Mouse (Mus musculus): ENCODE data around the gene Dgat2l6. TPM values are rescaled to one million over a fixed set of nuclear protein-coding genes. Genes with fewer than 3 reads are reported as not detected.

Dgat2l6 gene
- polyA plus RNA-seq (2012; rRNA removed), result not detected in 2 replicates

DNA sequence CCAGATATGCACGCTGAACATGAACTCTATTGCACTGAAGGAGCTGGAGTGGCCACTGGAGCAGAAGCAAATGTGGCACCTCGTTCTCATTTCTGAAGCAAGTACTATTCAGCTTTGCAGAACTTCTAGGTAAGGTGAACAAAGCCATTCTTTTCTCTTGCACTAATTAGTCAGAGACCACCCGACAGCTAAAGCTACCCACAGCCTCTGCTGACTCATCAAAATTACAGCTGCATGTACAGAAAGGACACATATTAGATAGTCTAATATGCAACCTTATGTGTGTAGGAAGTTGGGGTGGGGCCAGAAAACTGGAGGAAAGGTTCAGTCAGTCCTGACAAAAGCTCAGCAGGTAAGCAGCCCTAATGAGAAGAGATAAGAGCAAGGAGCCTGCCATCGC is at the start of gene Dgat2l6:
Dgat2l6 (plus strand) TSS at position 368 of the 400 bp plus-strand sequence.
- DNase-seq (ENCODE audit: low spot score), result no peak

DNA sequence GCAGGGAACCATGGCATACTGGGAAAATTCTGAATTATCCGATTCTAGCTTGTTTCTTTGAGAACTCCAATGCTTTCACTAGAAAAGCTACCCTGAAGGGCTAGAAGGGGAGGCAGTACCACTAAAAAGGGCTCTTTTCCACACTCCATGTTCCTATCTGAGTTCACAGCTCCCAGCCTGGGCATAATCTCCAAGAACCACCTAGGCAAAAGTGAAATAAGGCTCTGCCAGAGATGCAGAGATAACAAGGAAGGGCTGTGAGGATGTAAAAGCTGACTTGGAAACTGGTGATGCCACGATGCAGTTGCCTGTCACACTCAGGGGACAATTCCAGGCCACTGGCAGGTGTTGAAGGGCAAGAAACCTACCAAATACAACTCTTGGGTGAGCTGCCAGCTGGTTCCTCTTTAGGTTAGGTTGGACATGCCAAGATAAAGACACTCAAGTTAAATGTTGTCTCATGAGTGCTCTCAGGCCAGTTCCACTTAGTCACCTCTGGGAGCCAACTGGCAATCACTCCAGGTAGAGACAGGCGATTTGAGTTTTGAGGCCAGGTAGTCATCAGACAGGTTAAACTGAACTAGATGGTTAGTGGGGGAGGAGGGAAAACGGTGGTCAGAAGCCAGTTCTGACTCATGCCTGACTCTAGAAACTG is 48.9 kb upstream of the Dgat2l6 start:
- no peak for DNase-seq (ENCODE audit: low spot score)

DNA sequence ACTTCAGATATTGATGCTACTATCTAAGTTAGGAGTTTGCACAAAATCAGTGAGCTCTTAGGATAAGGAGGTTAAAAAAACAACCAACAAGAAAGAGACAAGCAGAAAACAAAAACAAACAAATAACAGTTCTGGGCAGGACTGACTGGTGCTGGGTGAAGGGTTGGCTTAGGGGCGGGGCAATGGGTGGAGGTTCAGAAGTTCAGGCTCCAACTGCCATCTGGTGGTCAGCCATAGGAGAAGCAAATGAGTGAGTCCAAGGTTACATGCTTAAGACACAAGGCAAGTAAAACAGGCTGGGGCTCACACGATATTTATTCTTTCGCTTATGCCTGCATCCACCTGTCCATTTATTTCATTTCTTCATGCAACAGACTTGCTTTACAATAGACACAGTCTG is 44.3 kb upstream of the Dgat2l6 start:
- no peak for DNase-seq (ENCODE audit: low spot score)

DNA sequence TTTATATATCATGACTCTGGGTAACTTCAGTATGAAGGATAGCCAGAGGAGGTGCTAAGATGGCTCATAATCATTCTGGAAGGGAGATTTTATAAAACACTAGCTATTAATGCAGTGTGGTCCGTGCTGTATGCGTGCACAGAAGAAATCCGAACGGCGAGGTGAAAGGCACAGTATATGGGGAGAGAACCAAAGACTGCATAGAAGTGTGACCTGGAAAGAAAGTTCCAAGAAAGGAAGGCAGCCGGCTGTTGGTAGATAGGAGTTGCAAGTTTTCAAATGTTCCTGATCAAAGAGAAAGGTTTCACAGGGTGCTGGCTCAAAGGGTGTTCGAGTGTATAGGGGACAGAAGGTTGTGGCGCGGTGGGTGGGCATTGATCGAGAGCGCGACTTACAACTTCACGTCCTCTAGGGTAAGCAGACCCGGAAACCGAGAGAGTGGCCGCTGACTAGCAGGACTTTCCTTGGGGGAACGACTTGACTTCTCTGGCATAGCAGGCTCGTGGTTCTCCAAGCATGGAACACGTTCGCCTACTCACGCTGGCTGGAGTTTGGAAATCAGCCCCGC is 31.1 kb upstream of the Dgat2l6 start:
- DNase-seq (ENCODE audit: low spot score), result no peak

DNA sequence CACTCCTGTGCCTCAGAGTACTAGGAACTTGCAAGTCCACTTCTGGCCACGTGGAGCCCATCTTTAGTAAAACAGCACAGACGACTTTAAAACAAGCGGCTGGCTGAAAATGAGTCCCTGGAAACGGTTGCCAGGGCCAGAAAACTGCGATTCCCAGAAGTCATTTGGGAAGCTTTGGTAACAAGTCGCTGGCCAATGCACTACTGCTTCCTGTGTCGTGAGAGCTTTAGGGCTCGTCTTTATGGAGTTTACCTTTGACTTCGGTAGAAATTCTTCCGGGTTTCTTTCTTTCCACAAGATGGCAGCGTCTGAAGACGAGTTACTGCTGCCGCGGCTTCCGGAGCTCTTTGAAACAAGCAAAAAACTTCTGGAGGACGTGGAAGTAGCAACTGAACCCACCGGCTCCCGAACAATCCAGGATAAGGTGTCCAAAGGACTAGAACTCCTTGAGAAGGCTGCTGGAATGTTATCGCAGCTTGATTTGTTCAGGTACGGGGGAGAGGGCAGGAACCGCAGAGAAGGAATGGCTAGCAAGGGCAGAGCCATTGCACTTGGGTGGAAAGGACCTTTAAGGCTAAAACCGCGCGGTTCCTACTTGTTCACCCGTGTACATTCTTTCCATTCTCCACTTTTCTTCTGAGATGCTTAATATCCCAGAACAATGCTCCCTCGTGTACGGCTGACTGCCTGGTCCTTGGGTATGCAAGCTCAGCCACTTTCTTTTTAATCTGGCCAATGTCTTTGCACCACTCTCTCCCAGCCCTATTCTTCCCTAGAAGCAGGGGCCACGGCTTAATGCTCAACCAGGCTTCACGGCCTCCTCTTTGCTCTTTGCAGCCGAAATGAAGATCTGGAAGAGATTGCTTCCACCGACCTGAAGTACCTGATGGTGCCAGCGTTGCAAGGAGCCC is 30.3 kb upstream of the Dgat2l6 start, which contains the start of gene Igbp1:
Igbp1 (plus strand) TSS at position 224 of the 911 bp plus-strand sequence.
- DNase-seq (ENCODE audit: low spot score), result peak; percentile 34

DNA sequence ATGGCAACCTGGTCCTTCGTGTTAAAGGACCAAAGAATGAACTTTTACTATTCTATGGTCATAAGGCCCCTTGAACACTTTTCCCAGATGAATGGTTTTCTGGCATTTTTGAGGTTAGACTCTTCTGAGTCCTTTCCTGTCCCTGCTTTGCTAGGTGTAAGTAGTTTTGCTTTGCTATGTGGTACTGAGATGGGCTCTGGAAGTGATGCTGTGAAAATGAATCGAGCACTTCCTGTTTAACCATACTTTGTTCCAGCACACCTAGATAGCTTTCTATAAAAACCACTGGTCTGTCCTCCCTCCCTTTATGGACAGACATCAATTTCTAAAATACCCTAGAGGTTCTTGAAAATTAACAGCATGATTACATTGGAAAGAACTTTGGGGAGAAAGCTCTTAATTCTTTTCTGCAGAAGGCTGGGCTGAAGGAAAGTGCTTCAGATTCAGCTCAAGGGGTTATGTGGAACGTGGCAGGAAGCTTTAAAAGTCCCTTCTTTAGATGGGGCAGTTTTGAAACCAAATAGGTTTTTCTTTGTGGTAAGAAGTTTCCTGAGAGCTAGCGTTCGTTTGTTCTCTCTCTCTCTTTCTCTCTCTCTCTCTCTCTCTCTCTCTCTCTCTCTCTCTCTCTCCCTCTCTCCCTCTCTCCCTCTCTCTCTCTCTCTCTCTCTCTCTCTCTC is 20.3 kb upstream of the Dgat2l6 start:
- no peak for DNase-seq (ENCODE audit: low spot score)

DNA sequence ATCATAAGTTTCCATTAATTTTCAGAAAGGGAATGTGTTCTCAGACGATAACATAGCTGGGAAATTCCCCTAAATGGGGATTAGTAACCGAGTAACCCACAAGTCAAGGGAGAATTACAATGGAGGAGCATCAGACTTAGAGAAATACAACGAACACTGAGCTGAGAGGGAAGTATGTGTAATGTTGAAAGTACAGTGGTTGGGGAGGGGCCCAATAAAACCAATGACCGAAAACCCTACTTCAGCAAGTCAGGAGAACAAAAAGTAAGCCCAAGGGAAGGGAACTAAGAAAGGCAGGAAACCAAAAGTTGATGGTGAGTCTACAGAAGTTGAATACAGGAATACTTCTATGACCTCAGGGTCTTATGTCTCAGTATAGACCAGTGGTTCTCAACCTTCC is 16.5 kb upstream of the Dgat2l6 start:
- DNase-seq (ENCODE audit: low spot score), result no peak

DNA sequence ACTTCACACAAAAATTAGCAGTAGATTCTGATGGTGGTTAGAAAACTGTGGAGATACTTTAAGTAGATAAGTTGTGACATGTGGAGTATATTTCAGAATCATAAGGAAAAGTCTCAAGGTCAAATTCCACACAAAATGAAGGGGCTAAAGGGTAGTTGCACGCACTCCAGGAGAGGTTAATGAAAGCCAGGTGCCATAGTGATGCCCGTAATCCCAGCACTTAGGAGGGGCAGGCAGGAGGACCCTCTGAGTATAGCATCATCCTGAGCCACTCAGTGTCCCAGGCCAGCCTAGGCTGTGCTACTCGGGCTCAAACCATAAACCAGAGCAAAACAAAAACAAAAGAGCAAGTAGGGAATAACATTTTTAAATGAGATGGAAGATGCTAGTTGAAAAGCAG is 14.7 kb upstream of the Dgat2l6 start:
- DNase-seq (ENCODE audit: low spot score), result no peak

DNA sequence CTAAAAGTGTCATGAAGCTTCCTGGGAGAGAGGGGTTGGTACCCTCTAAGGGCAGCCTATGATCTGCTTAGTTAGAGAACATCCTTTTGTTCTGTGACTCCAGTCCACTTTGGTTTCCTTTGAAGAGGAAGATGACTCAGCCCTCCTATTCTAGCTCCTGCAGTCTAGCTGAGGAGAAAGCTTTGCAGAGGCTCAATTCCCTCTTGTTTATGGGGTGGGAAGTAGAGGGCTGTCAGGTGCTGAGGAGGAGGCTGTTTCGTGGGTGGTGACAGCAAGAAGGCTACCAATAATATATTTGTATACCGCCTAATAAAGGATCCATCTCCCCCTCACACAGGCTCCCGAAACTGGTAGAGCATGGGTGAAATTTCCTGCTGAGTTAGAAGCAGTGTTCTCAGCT is 8.0 kb upstream of the Dgat2l6 start:
- DNase-seq (ENCODE audit: low spot score), result no peak

DNA sequence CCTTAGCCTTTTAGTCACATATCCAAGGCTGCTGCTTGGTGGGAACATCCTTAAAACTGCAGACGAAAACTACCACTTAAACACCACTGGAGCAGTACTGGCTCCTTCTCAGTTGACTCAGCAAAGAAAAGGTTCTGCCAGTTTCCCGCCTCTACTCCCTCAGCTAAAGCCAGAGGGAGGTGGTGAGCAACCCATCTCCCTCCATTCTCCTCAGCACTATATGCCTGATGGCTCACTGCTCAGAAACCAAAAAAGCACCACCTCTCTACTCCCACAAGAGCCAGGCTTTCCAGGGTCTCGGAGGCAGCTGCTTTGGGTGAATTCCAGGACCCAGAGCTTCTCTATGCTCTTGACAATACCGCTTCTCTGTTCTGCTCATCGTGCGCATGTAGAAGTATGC is 7.0 kb upstream of the Dgat2l6 start:
- no peak for DNase-seq (ENCODE audit: low spot score)

DNA sequence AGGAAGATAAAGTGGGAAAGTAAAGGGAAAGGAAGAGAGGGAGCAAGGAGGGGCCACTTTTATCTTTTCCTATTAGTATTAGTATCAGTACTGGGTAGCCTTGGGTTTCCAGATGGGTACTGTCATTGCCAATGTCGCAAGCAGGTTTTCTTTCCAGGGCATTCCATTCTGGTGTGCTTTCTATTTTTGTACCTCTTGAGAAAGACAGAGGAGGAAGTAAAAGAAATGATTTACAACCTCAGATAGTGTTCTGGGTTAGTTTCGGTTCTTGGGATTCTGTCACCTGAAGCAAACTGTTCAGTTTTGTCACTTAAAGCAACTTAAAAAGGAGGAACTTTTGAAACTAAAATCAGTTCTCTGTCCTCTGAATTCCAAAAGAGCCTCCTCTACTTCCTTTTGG is 6.1 kb upstream of the Dgat2l6 start:
- DNase-seq (ENCODE audit: low spot score), result no peak

DNA sequence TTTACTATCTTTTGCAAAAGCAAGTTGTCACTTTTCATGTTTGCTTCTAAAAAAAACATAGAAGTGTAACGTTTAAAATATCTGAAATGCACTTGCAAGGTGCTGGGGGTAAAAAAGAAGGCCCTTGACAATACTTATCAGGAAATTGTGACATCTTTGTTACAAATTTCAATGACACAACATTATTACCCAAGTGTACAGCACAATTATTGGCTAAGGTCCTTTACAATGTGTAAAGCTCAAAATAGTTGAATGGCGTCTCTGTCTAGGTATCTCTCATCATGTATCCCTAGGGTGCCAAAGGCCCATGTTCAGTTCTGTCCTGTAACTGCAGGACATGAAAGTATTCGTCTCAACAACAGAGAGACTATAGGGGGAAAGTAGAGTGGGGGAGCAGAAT is 31.4 kb downstream of the Dgat2l6 start:
- DNase-seq (ENCODE audit: low spot score), result no peak

DNA sequence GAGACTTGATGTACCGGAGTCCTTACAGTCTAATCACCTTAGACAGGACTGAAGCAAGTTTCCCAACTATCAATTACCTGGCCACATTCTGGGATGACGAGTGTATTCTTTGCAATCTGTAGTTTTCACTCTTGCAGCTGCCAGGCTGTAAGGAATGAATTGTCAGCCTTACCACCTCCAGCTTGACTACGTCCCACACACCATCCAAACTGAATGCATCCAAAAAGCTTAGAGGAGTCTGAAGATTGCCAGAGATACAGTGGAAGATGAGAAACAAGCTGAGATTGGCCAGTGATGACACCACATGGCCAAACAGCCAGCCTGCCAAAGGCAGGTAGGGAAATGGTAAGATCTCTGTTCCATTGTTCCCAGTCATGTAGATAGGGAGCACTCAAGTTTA is 41.1 kb downstream of the Dgat2l6 start:
- no peak for DNase-seq (ENCODE audit: low spot score)

DNA sequence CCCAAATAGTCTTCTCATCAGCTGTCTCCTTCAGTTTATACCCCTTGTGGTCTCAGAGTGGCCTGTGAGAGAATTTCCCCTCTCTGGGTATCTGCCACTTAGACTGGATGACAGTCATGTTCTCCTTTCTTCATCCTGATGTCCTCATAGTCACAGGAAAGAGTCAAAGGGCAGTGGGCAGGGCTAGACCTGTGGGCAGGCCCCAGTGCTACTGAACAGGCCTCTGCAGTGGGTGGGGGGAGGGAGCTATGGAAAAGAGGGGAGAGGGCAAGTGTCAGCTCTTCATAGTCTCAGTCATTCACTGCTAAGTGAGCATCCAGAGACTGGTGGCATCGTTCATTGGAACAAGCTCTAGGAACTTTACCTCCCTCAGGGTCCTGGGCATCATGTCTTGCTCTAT is 47.3 kb downstream of the Dgat2l6 start, which contains the start of gene Awat1:
Awat1 (plus strand) TSS at position 301 of the 400 bp plus-strand sequence.
- DNase-seq (ENCODE audit: low spot score), result no peak

DNA sequence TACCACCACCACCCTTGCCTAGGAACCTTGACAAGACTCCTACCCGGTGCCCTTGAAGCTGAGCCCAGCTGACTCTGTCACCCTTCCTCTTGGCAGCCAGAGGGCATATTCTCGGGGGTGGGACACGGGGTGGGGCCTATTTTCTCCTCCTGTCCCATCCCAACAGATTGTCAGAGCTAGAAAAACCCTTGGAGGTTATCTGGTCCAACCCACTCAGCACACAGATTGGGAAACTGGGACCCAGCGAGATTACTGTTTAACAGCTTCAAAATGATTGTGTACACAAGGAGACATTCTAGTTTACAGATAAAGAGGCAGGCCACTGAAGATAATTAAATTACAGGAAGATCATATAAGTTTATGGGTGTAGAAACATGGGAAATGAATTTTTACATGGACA is 70.2 kb downstream of the Dgat2l6 start, which contains the start of gene P2ry4:
P2ry4 (minus strand) TSS at position 79 of the 400 bp plus-strand sequence.
- DNase-seq (ENCODE audit: low spot score), result no peak

Other genes starting within 250 kb of the Dgat2l6 start
- gene Otud6a, start 95.8 kb upstream of the Dgat2l6 start, polyA plus RNA-seq (2012; rRNA removed), result not detected in 2 replicates
- gene Awat2, start 82.1 kb upstream of the Dgat2l6 start, polyA plus RNA-seq (2012; rRNA removed), result 0.37 and 0.69 TPM in 2 replicates
- 64.4 and 68.7 TPM in 2 replicates for gene Igbp1, start 30.5 kb upstream of the Dgat2l6 start, polyA plus RNA-seq (2012; rRNA removed)
- not detected in 2 replicates for gene Awat1, start 47.4 kb downstream of the Dgat2l6 start, polyA plus RNA-seq (2012; rRNA removed)
- 0.01 TPM in 2 replicates for gene P2ry4, start 70.0 kb downstream of the Dgat2l6 start, polyA plus RNA-seq (2012; rRNA removed)
- not detected in 2 replicates for gene Arr3, start 80.7 kb downstream of the Dgat2l6 start, polyA plus RNA-seq (2012; rRNA removed)
- gene Kif4, start 100.9 kb downstream of the Dgat2l6 start, polyA plus RNA-seq (2012; rRNA removed), result 0.56 and 0.63 TPM in 2 replicates
- 38.6 and 43.5 TPM in 2 replicates for gene Pdzd11, start 101.7 kb downstream of the Dgat2l6 start, polyA plus RNA-seq (2012; rRNA removed)
- gene Gdpd2, start 205.0 kb downstream of the Dgat2l6 start, polyA plus RNA-seq (2012; rRNA removed), result 0.28 and 0.45 TPM in 2 replicates
- gene Dlg3, start 242.9 kb downstream of the Dgat2l6 start, polyA plus RNA-seq (2012; rRNA removed), result 29.3 and 33.7 TPM in 2 replicates

Measured in urinary bladder, adult 2 months (tissue).